Mouse (Mus musculus): ENCODE results near the gene Srd5a1.

DNA sequence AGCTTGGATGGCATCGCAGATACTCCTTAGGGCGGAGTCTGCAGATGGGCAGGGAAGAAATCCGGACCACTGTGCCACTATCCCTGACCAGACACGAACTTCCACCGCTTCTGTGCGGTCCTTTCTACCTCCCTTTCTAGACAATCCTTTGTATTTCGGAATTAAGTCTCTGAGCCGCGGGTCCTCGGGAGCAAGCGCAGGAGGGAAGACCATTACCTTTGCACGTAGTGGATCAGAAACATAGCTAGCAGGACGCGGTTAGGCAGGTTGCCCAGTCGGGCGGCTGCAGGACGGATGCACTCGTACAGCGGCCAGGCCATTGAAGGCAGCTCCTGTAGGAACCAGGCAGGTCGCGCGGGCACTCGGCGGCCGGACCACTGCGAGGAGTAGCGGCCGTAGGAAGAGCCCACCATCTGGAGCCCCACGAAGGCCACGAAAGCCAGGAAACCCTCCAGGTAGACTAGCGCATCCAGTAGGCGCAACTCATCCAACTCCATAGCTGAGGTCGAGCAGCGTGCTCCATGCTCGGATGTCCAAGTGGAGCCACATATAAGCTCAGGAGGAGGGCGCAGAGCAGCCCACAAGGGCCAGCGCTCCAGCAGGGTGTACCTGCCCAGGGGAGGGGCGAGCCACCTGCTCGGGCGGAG lies 368 bp downstream of the Srd5a1 start:
- TF ChIP-seq CTCF (IDR thresholded peaks at IDR 0.05; ENCODE audit: low read depth, low read length) (no peak), POLR2A (IDR thresholded peaks at IDR 0.05; ENCODE audit: borderline replicate concordance, low read depth, low read length) (no peak)

Measured in bone marrow macrophage, adult 2 months (primary cell).